ENCODE assay signal across 10 mouse cellular contexts in genomic region chr10:40249625-40250024, GRCm38 (mm10). TPM values are rescaled to one million over a fixed set of nuclear protein-coding genes. Genes with fewer than 3 reads are reported as not detected.
DNase-seq lines count a peak whose midpoint lies in the region; ATAC-seq and TF ChIP-seq lines count a peak whose summit lies in the region.
"Had no signal": no experiment of that assay in that cellular context is flagged by ENCODE, and none has a peak within 500 bp of the region (broad histone marks: within the 10 kb centered on the region; RNA-seq: fewer than 3 reads in every experiment).

No protein-coding gene starts in this region.

- no peak overlapping the region for H3K4me3 ChIP-seq in intestine, postnatal 0 days (ENCODE audit: low read depth, low read length)
- no peak overlapping the region for H3K4me3 ChIP-seq in intestine, embryonic 16.5 days (ENCODE audit: low read length)
- H3K4me3 ChIP-seq in midbrain, postnatal 0 days (ENCODE audit: low read depth, low read length) = no peak overlapping the region
- H3K4me3 ChIP-seq in midbrain, embryonic 15.5 days = no peak overlapping the region
- H3K4me3 ChIP-seq: liver, embryonic 12.5 days had no signal

- H3K27ac ChIP-seq in intestine, postnatal 0 days (ENCODE audit: low read depth, low read length) = no peak overlapping the region
- H3K27ac ChIP-seq in intestine, embryonic 16.5 days (ENCODE audit: low read length) = no peak overlapping the region
- H3K27ac ChIP-seq in midbrain, postnatal 0 days (ENCODE audit: low read depth, low read length) = no peak overlapping the region
- H3K27ac ChIP-seq in midbrain, embryonic 15.5 days = no peak overlapping the region
- H3K27ac ChIP-seq: liver, embryonic 12.5 days had no signal

- H3K4me2 ChIP-seq in intestine, postnatal 0 days (replicated peaks; ENCODE audit: low read depth) = no peak overlapping the region
- no peak overlapping the region for H3K4me2 ChIP-seq in intestine, embryonic 16.5 days (ENCODE audit: low read depth, low read length)
- H3K4me2 ChIP-seq in midbrain, postnatal 0 days (ENCODE audit: low read depth, low read length, poor library complexity, severe bottlenecking) = no peak overlapping the region
- no peak overlapping the region for H3K4me2 ChIP-seq in midbrain, embryonic 15.5 days
- H3K4me2 ChIP-seq: liver, embryonic 12.5 days had no signal

- H3K4me1 ChIP-seq in intestine, postnatal 0 days (replicated peaks; ENCODE audit: control insufficient read depth, insufficient read depth, low read length) = 0 out of 2 replicates have a peak, but pooled peaks cover 7% of the 10 kb centered on the region
- H3K4me1 ChIP-seq in intestine, embryonic 16.5 days (ENCODE audit: control insufficient read depth, insufficient read depth, low read length) = peaks cover 3% of the 10 kb centered on the region
- H3K4me1 ChIP-seq in midbrain, postnatal 0 days (ENCODE audit: insufficient read depth, low read length) = no peaks in the 10 kb centered on the region; the same call in 1 of the 2 replicates
- H3K4me1 ChIP-seq in midbrain, embryonic 15.5 days = peaks cover 17% of the 10 kb centered on the region

- DNase-seq in midbrain, postnatal 0 days (ENCODE audit: low spot score) = peak; percentile 55
- peak; percentile 68 for DNase-seq in NIH3T3 (ENCODE audit: low read depth)
- DNase-seq in thymus, postnatal 14 days = peak; percentile 51
- DNase-seq in adrenal gland, postnatal 25 days = no peak
- DNase-seq: kidney, postnatal 14 days had no signal

- 91% methylated on average over 9 of the region's 9 CpGs for WGBS in intestine, postnatal 0 days
- WGBS in intestine, embryonic 16.5 days = 89% methylated on average over 9 of the region's 9 CpGs
- 88% methylated on average over 9 of the region's 9 CpGs for WGBS in midbrain, postnatal 0 days
- WGBS in midbrain, embryonic 15.5 days = 88% methylated on average over 9 of the region's 9 CpGs

- H3K36me3 ChIP-seq in intestine, postnatal 0 days (ENCODE audit: control insufficient read depth, insufficient read depth) = peaks cover 45% of the 10 kb centered on the region
- peaks cover 24% of the 10 kb centered on the region for H3K36me3 ChIP-seq in intestine, embryonic 16.5 days (ENCODE audit: control insufficient read depth, insufficient read depth, low read length)
- H3K36me3 ChIP-seq in midbrain, postnatal 0 days (ENCODE audit: insufficient read depth, low read length) = peaks cover 30% of the 10 kb centered on the region
- H3K36me3 ChIP-seq in midbrain, embryonic 15.5 days (replicated peaks) = peaks cover 43% of the 10 kb centered on the region

- peak; percentile 59 for TF ChIP-seq CTCF in intestine, postnatal 0 days (IDR thresholded peaks at IDR 0.05; ENCODE audit: low read depth)
- peak; percentile 78 for TF ChIP-seq CTCF in midbrain, postnatal 0 days (IDR thresholded peaks at IDR 0.05)

- no peak overlapping the region for H3K9ac ChIP-seq in intestine, postnatal 0 days (ENCODE audit: low read depth, low read length)
- no peak overlapping the region for H3K9ac ChIP-seq in intestine, embryonic 16.5 days (ENCODE audit: low read depth, low read length)
- H3K9ac ChIP-seq in midbrain, postnatal 0 days (replicated peaks; ENCODE audit: low read length, poor library complexity, severe bottlenecking) = no peak overlapping the region
- H3K9ac ChIP-seq in midbrain, embryonic 15.5 days = no peak overlapping the region
- H3K9ac ChIP-seq: liver, embryonic 12.5 days had no signal

- no peaks in the 10 kb centered on the region for H3K9me3 ChIP-seq in intestine, postnatal 0 days (ENCODE audit: control insufficient read depth)
- H3K9me3 ChIP-seq in intestine, embryonic 16.5 days (ENCODE audit: control insufficient read depth, low read length) = no peaks in the 10 kb centered on the region
- no peaks in the 10 kb centered on the region for H3K9me3 ChIP-seq in midbrain, postnatal 0 days (ENCODE audit: low read length)
- no peaks in the 10 kb centered on the region for H3K9me3 ChIP-seq in midbrain, embryonic 15.5 days
- H3K9me3 ChIP-seq: liver, embryonic 12.5 days had no signal

- no peak for ATAC-seq in intestine, postnatal 0 days
- no peak for ATAC-seq in intestine, embryonic 16.5 days
- ATAC-seq in midbrain, postnatal 0 days (ENCODE audit: low FRiP score) = no peak
- ATAC-seq in midbrain, embryonic 15.5 days (replicated peaks) = no peak
- ATAC-seq: hindbrain, embryonic 16.5 days; liver, embryonic 12.5 days had no signal

- H3K27me3 ChIP-seq in intestine, postnatal 0 days (replicated peaks; ENCODE audit: control insufficient read depth, insufficient read depth, low read length) = no peaks in the 10 kb centered on the region
- no peaks in the 10 kb centered on the region for H3K27me3 ChIP-seq in intestine, embryonic 16.5 days (replicated peaks; ENCODE audit: control insufficient read depth, insufficient read depth, low read length)
- no peaks in the 10 kb centered on the region for H3K27me3 ChIP-seq in midbrain, postnatal 0 days (ENCODE audit: insufficient read depth, low read length)
- H3K27me3 ChIP-seq in midbrain, embryonic 15.5 days (replicated peaks) = no peaks in the 10 kb centered on the region
- H3K27me3 ChIP-seq: liver, embryonic 12.5 days had no signal

RNA-seq across cellular contexts. Expression of gene Rpf2, which starts 2.8 kb away (rescaled TPM):
- 36.2 and 36.6 TPM in 2 replicates for polyA plus RNA-seq in intestine, postnatal 0 days (2015; fragmentation: Nextera tagmentation; extraction: Ambion mirVana)
- polyA plus RNA-seq in intestine, embryonic 16.5 days (2015; fragmentation: Nextera tagmentation; extraction: Ambion mirVana) = 60.8 and 70.0 TPM in 2 replicates
- total RNA-seq in midbrain, postnatal 0 days (2014; rRNA removed) = 18.7 and 22.7 TPM in 2 replicates
- polyA plus RNA-seq in midbrain, postnatal 0 days (2015; fragmentation: Nextera tagmentation; extraction: Ambion mirVana) = 52.3 and 52.4 TPM in 2 replicates
- 61.9 and 63.6 TPM in 2 replicates for polyA plus RNA-seq in midbrain, embryonic 15.5 days (2015; fragmentation: Nextera tagmentation; extraction: Ambion mirVana)
- 20.0 and 32.1 TPM in 2 replicates for total RNA-seq in adrenal gland, postnatal 25 days (2021)

RNA-seq across cellular contexts. Expression of gene Gtf3c6, which starts 8.3 kb away (rescaled TPM):
- polyA plus RNA-seq in intestine, postnatal 0 days (2015; fragmentation: Nextera tagmentation; extraction: Ambion mirVana) = 50.7 and 64.3 TPM in 2 replicates
- polyA plus RNA-seq in intestine, embryonic 16.5 days (2015; fragmentation: Nextera tagmentation; extraction: Ambion mirVana) = 72.2 and 78.3 TPM in 2 replicates
- 25.6 and 28.9 TPM in 2 replicates for total RNA-seq in midbrain, postnatal 0 days (2014; rRNA removed)
- 53.2 and 56.2 TPM in 2 replicates for polyA plus RNA-seq in midbrain, postnatal 0 days (2015; fragmentation: Nextera tagmentation; extraction: Ambion mirVana)
- 78.8 and 80.0 TPM in 2 replicates for polyA plus RNA-seq in midbrain, embryonic 15.5 days (2015; fragmentation: Nextera tagmentation; extraction: Ambion mirVana)
- 40.8 and 63.8 TPM in 2 replicates for total RNA-seq in adrenal gland, postnatal 25 days (2021)

RNA-seq across cellular contexts. Expression of gene Amd1, which starts 52.4 kb away (rescaled TPM):
- polyA plus RNA-seq in intestine, postnatal 0 days (2015; fragmentation: Nextera tagmentation; extraction: Ambion mirVana) = 24.0 and 25.3 TPM in 2 replicates
- polyA plus RNA-seq in intestine, embryonic 16.5 days (2015; fragmentation: Nextera tagmentation; extraction: Ambion mirVana) = 41.9 and 47.2 TPM in 2 replicates
- total RNA-seq in midbrain, postnatal 0 days (2014; rRNA removed) = 53.2 and 54.6 TPM in 2 replicates
- polyA plus RNA-seq in midbrain, postnatal 0 days (2015; fragmentation: Nextera tagmentation; extraction: Ambion mirVana) = 32.9 and 34.3 TPM in 2 replicates
- 37.1 and 42.1 TPM in 2 replicates for polyA plus RNA-seq in midbrain, embryonic 15.5 days (2015; fragmentation: Nextera tagmentation; extraction: Ambion mirVana)
- total RNA-seq in adrenal gland, postnatal 25 days (2021) = 41.1 and 55.9 TPM in 2 replicates
